Mouse (Mus musculus) CH12.LX (cell line): ENCODE measurements at regions not wholly inside any gene's neighbourhood (a gene's known extent, or its start where the extent isn't known, plus 50 kb on each side); places are given as distances from the start of the nearest gene placed in this dataset.

Source experiments
- CHD1 ChIP-seq: IDR thresholded peaks from 2 replicates; pipeline ENCODE4 v1.6.1; 2012; ENCODE audit warnings: low read depth, low read length, improper control_type of control experiment, inconsistent platforms
- CTCF ChIP-seq, 2 experiments: IDR thresholded peaks in 1 of 2; conservative IDR thresholded peaks in 1 of 2; 2 replicates each; pipeline ENCODE4 v1.5.1; 2011 to 2012; ENCODE audit warnings: low read depth in 2 of 2, low read length in 2 of 2, improper control_type of control experiment in 1 of 2, inconsistent platforms in 1 of 2, mild to moderate bottlenecking in 1 of 2, moderate library complexity in 1 of 2
- MAX ChIP-seq: IDR thresholded peaks from 2 replicates; pipeline ENCODE4 v1.6.1; 2011; ENCODE audit warnings: low read length, improper control_type of control experiment
- MAZ ChIP-seq: IDR thresholded peaks from 2 replicates; pipeline ENCODE4 v1.6.1; 2012; ENCODE audit warnings: low read depth, mild to moderate bottlenecking, inconsistent platforms, low read length, improper control_type of control experiment, moderate library complexity
- MXI1 ChIP-seq: IDR thresholded peaks from 2 replicates; pipeline ENCODE4 v1.6.1; 2011; ENCODE audit warnings: mild to moderate bottlenecking, low read depth, low read length, improper control_type of control experiment
- NRF1 ChIP-seq: IDR thresholded peaks from 2 replicates; pipeline ENCODE4 v1.6.1; 2014; ENCODE audit warnings: low read depth, mild to moderate bottlenecking, inconsistent platforms, low read length, improper control_type of control experiment, moderate library complexity
- PAX5 ChIP-seq: IDR thresholded peaks from 2 replicates; pipeline ENCODE4 v1.6.1; 2012; ENCODE audit warnings: low read length, inconsistent platforms, mixed read lengths
- POLR2A ChIP-seq: IDR thresholded peaks from 2 replicates; pipeline ENCODE4 v1.6.1; 2011; ENCODE audit warnings: low read depth, mild to moderate bottlenecking, improper control_type of control experiment, low read length
- RAD21 ChIP-seq: IDR thresholded peaks from 2 replicates; pipeline ENCODE4 v1.6.1; 2011; ENCODE audit warnings: low read depth, mild to moderate bottlenecking, low read length, improper control_type of control experiment, moderate library complexity
- ZC3H11A ChIP-seq: IDR thresholded peaks from 2 replicates; pipeline ENCODE4 v1.6.1; 2012; ENCODE audit warnings: low read depth, mild to moderate bottlenecking, inconsistent platforms, low read length, improper control_type of control experiment
- ZMIZ1 ChIP-seq: IDR thresholded peaks from 2 replicates; pipeline ENCODE4 v1.6.1; 2012; ENCODE audit warnings: low read depth, mild to moderate bottlenecking, inconsistent platforms, low read length, improper control_type of control experiment

GRCm38 (mm10) chr10:70746612-70747011 is 90.8 kb upstream of the Phyhipl start:
- TF ChIP-seq POLR2A = no peak
- no peak for TF ChIP-seq ZMIZ1
- no peak for TF ChIP-seq CTCF (conservative IDR thresholded peaks at IDR 0.05 in 1 of 2, IDR thresholded peaks at IDR 0.05 in 1 of 2; ENCODE audit: low read depth in 2 of 2, low read length in 2 of 2)
- no peak for TF ChIP-seq NRF1
- no peak for TF ChIP-seq MAX
- TF ChIP-seq RAD21 = no peak
- no peak for TF ChIP-seq MAZ
- TF ChIP-seq PAX5 = no peak
- TF ChIP-seq MXI1 = no peak
- TF ChIP-seq ZC3H11A = no peak
- no peak for TF ChIP-seq CHD1
